Mouse (Mus musculus): ENCODE measurements around the gene Tmem39b. TPM values are rescaled to one million over a fixed set of nuclear protein-coding genes. Genes with fewer than 3 reads are reported as not detected.

The Tmem39b gene
- polyA plus RNA-seq, 1 experiment from 2014 or later, result 5.6 TPM

- WGBS (ENCODE audit: missing documents), result 98% methylated on average over 3 of the region's 3 CpGs
- Histone ChIP-seq H3K4me3 (ENCODE audit: inconsistent target) (no peak overlapping the region), H3K27ac (no peak overlapping the region), H3K36me3 (ENCODE audit: inconsistent target) (peaks cover 48% of the 10 kb centered on the region), H3K79me2 (ENCODE audit: inconsistent target) (peaks cover 54% of the 10 kb centered on the region)
These were observed 35.1 kb downstream of the Tmem39b start for GRCm38 (mm10) chr4:129661584-129661983.

- peaks cover 94% of the 10 kb centered on the region for H3K36me3 ChIP-seq (ENCODE audit: inconsistent target)
- H3K4me3 ChIP-seq (ENCODE audit: inconsistent target), result no peak overlapping the region
- no peaks in the 10 kb centered on the region for H3K79me2 ChIP-seq (ENCODE audit: inconsistent target)
- WGBS (ENCODE audit: missing documents), result 96% methylated on average over 14 of the region's 14 CpGs
- no peak overlapping the region for H3K27ac ChIP-seq
These were observed 41.9 kb downstream of the Tmem39b start for GRCm38 (mm10) chr4:129654770-129655169.

GRCm38 (mm10) chr4:129650359-129650758, 46.3 kb downstream of the Tmem39b start:
- no peaks in the 10 kb centered on the region for H3K79me2 ChIP-seq (ENCODE audit: inconsistent target)
- no peak overlapping the region for H3K27ac ChIP-seq
- WGBS (ENCODE audit: missing documents), result 91% methylated on average over 8 of the region's 8 CpGs
- H3K4me3 ChIP-seq (ENCODE audit: inconsistent target), result no peak overlapping the region
- H3K36me3 ChIP-seq (ENCODE audit: inconsistent target), result peaks cover 87% of the 10 kb centered on the region

GRCm38 (mm10) chr4:129648656-129649055, 48.0 kb downstream of the Tmem39b start:
- WGBS (ENCODE audit: missing documents), result 92% methylated on average over 1 of the region's 1 CpGs
- Histone ChIP-seq H3K27ac (no peak overlapping the region), H3K36me3 (ENCODE audit: inconsistent target) (peaks cover 70% of the 10 kb centered on the region), H3K4me3 (ENCODE audit: inconsistent target) (no peak overlapping the region), H3K79me2 (ENCODE audit: inconsistent target) (no peaks in the 10 kb centered on the region)

- H3K36me3 ChIP-seq (ENCODE audit: inconsistent target), result peaks cover 39% of the 10 kb centered on the region
- H3K27ac ChIP-seq, result no peak overlapping the region
- H3K79me2 ChIP-seq (ENCODE audit: inconsistent target), result no peaks in the 10 kb centered on the region
- H3K4me3 ChIP-seq (ENCODE audit: inconsistent target), result no peak overlapping the region
- 58% methylated on average over 6 of the region's 6 CpGs for WGBS (ENCODE audit: missing documents)
These were observed 51.4 kb downstream of the Tmem39b start for GRCm38 (mm10) chr4:129645204-129645603.

- no peak overlapping the region for H3K4me3 ChIP-seq (ENCODE audit: inconsistent target)
- WGBS (ENCODE audit: missing documents), result 86% methylated on average over 5 of the region's 5 CpGs
- H3K79me2 ChIP-seq (ENCODE audit: inconsistent target), result peaks cover 29% of the 10 kb centered on the region
- H3K36me3 ChIP-seq (ENCODE audit: inconsistent target), result peaks cover 19% of the 10 kb centered on the region
- H3K27ac ChIP-seq, result no peak overlapping the region
These were observed 54.9 kb downstream of the Tmem39b start for GRCm38 (mm10) chr4:129641756-129642155.

GRCm38 (mm10) chr4:129640638-129641467, 55.8 kb downstream of the Tmem39b start, which contains the start of gene Txlna:
Gene Txlna, minus strand, starts transcription at chr4:129641065.
- Histone ChIP-seq H3K36me3 (ENCODE audit: inconsistent target) (peaks cover 21% of the 10 kb centered on the region), H3K4me3 (ENCODE audit: inconsistent target) (peak within 1 kb of the TSS; percentile 68), H3K27ac (peak within 1 kb of the TSS; percentile 84), H3K79me2 (ENCODE audit: inconsistent target) (peaks cover 34% of the 10 kb centered on the region)
- WGBS (ENCODE audit: missing documents), result under 1% methylated on average over 59 of the region's 60 CpGs

GRCm38 (mm10) chr4:129640101-129640637, 56.5 kb downstream of the Tmem39b start:
- H3K4me3 ChIP-seq (ENCODE audit: inconsistent target), result peak overlapping the region; percentile 68
- 2% methylated on average over 15 of the region's 17 CpGs for WGBS (ENCODE audit: missing documents)

GRCm38 (mm10) chr4:129639221-129639620, 57.4 kb downstream of the Tmem39b start:
- H3K79me2 ChIP-seq (ENCODE audit: inconsistent target), result peaks cover 34% of the 10 kb centered on the region
- peak overlapping the region; percentile 68; the same call in 1 of the 2 replicates for H3K4me3 ChIP-seq (ENCODE audit: inconsistent target)
- H3K36me3 ChIP-seq (ENCODE audit: inconsistent target), result peaks cover 38% of the 10 kb centered on the region
- WGBS (ENCODE audit: missing documents), result 89% methylated on average over 15 of the region's 15 CpGs
- H3K27ac ChIP-seq, result peak overlapping the region; percentile 84; the same call in 1 of the 2 replicates

More at GRCm38 (mm10) chr4:129640101-129640637, 56.5 kb downstream of the Tmem39b start:
- Histone ChIP-seq H3K79me2 (ENCODE audit: inconsistent target) (peaks cover 34% of the 10 kb centered on the region), H3K36me3 (ENCODE audit: inconsistent target) (peaks cover 28% of the 10 kb centered on the region), H3K27ac (peak overlapping the region; percentile 84)

GRCm38 (mm10) chr4:129633852-129634251, 62.8 kb downstream of the Tmem39b start:
- 88% methylated on average over 6 of the region's 6 CpGs for WGBS (ENCODE audit: missing documents)
- peaks cover 89% of the 10 kb centered on the region for H3K36me3 ChIP-seq (ENCODE audit: inconsistent target)
- H3K79me2 ChIP-seq (ENCODE audit: inconsistent target), result peaks cover 25% of the 10 kb centered on the region
- no peak overlapping the region for H3K27ac ChIP-seq
- H3K4me3 ChIP-seq (ENCODE audit: inconsistent target), result no peak overlapping the region

- 96% methylated on average over 12 of the region's 12 CpGs for WGBS (ENCODE audit: missing documents)
- Histone ChIP-seq H3K36me3 (ENCODE audit: inconsistent target) (peaks cover 94% of the 10 kb centered on the region), H3K4me3 (ENCODE audit: inconsistent target) (no peak overlapping the region), H3K79me2 (ENCODE audit: inconsistent target) (peaks cover 6% of the 10 kb centered on the region; the same call in 1 of the 2 replicates), H3K27ac (no peak overlapping the region)
These were observed 64.8 kb downstream of the Tmem39b start for GRCm38 (mm10) chr4:129631867-129632266.

- H3K79me2 ChIP-seq (ENCODE audit: inconsistent target), result peaks cover 1% of the 10 kb centered on the region; the same call in 1 of the 2 replicates
- peaks cover 88% of the 10 kb centered on the region for H3K36me3 ChIP-seq (ENCODE audit: inconsistent target)
- WGBS (ENCODE audit: missing documents), result 96% methylated on average over 4 of the region's 4 CpGs
- no peak overlapping the region for H3K27ac ChIP-seq
- no peak overlapping the region for H3K4me3 ChIP-seq (ENCODE audit: inconsistent target)
These were observed 65.7 kb downstream of the Tmem39b start for GRCm38 (mm10) chr4:129630944-129631343.

All from macrophage (primary cell).